Mouse (Mus musculus) intestine, embryonic 16.5 days (tissue): ENCODE results near the gene C77080. TPM values are rescaled to one million over a fixed set of nuclear protein-coding genes. Genes with fewer than 3 reads are reported as not detected.

Source experiments
- ATAC-seq: fragments of 200-750 bp; cut with Nextera tagmentation; 2 replicates; pipeline ENCODE4 v1.8.0; 2017; ENCODE audit warnings: moderate TSS enrichment, moderate library complexity
- H3K27ac ChIP-seq: fragments of 300-500 bp; sonication (generic); 2 replicates; pipeline ENCODE4 v1.5.1; 2014; ENCODE audit warnings: mild to moderate bottlenecking, low read length
- H3K27me3 ChIP-seq: fragments of 300-500 bp; sonication (generic); replicated peaks from 2 replicates; pipeline ENCODE4 v1.6.1; 2014; ENCODE audit warnings: low read length, control low read depth, mixed read lengths; ENCODE audit not compliant: control insufficient read depth, insufficient read depth
- H3K36me3 ChIP-seq: fragments of 300-500 bp; sonication (generic); 2 replicates; pipeline ENCODE4 v1.6.1; 2014; ENCODE audit warnings: low read length, control low read depth; ENCODE audit not compliant: control insufficient read depth, insufficient read depth
- H3K4me1 ChIP-seq: fragments of 300-500 bp; sonication (generic); 2 replicates; pipeline ENCODE4 v1.6.1; 2014; ENCODE audit warnings: low read length, control low read depth, mixed read lengths; ENCODE audit not compliant: control insufficient read depth, insufficient read depth
- H3K4me2 ChIP-seq: fragments of 300-500 bp; sonication (generic); 2 replicates; pipeline ENCODE4 v1.6.1; 2014; ENCODE audit warnings: low read depth, low read length, control low read depth
- H3K4me3 ChIP-seq: fragments of 300-500 bp; sonication (generic); 2 replicates; pipeline ENCODE4 v1.5.1; 2014; ENCODE audit warnings: mild to moderate bottlenecking, low read length
- H3K9ac ChIP-seq: fragments of 300-500 bp; sonication (generic); 2 replicates; pipeline ENCODE4 v1.6.1; 2014; ENCODE audit warnings: low read depth, low read length
- H3K9me3 ChIP-seq: fragments of 300-500 bp; sonication (generic); 2 replicates; pipeline ENCODE4 v1.6.1; 2016; ENCODE audit warnings: low read length, control low read depth; ENCODE audit not compliant: control insufficient read depth
- WGBS: fragments of 180-500 bp; shearing (Covaris S2); extraction: QIAGEN DNeasy Blood & Tissue Kit; methylation state at CpG from one replicate; pipeline ENCODE4 v1.1.7; 2014; 5-methylcytosine and 5-hydroxymethylcytosine counted together
- polyA plus RNA-seq: library from polyadenylated mRNA; unstranded; fragments of >200 nt; fragmentation: Nextera tagmentation; extraction: Ambion mirVana; gene quantifications from 2 replicates; pipeline ENCODE4 v1.2.1, GENCODE M21; 2015

Gene C77080
- polyA plus RNA-seq, 1 experiment from 2014 or later = 6.5 TPM

- Histone ChIP-seq H3K9ac (peak overlapping the region; percentile 8; the same call in 1 of the 2 replicates), H3K36me3 (no peaks in the 10 kb centered on the region), H3K4me2 (no peak overlapping the region), H3K27ac (peak overlapping the region; percentile 90), H3K4me3 (no peak overlapping the region), H3K27me3 (no peaks in the 10 kb centered on the region), H3K9me3 (no peaks in the 10 kb centered on the region), H3K4me1 (peaks cover 72% of the 10 kb centered on the region)
- 67% methylated on average over 3 of the region's 3 CpGs for WGBS
- ATAC-seq = no peak
Measured at GRCm38 (mm10) chr4:129235147-129235546, 26.1 kb downstream of the C77080 start.

- Histone ChIP-seq H3K36me3 (no peaks in the 10 kb centered on the region), H3K27ac (peak overlapping the region; percentile 90), H3K4me3 (no peak overlapping the region), H3K4me1 (peaks cover 68% of the 10 kb centered on the region), H3K27me3 (no peaks in the 10 kb centered on the region), H3K4me2 (no peak overlapping the region), H3K9me3 (no peaks in the 10 kb centered on the region), H3K9ac (0 out of 2 replicates have a peak overlapping the region, but pooled peaks have one; percentile 14)
- WGBS = 40% methylated on average over 7 of the region's 7 CpGs
- ATAC-seq = peak; percentile 36
Measured at GRCm38 (mm10) chr4:129234488-129234887, 26.7 kb downstream of the C77080 start.

GRCm38 (mm10) chr4:129232561-129233360, 28.4 kb downstream of the C77080 start:
- 57% methylated on average over 9 of the region's 9 CpGs for WGBS
- peak overlapping the region; percentile 93 for H3K27ac ChIP-seq
- ATAC-seq = peak; percentile 9

DNA sequence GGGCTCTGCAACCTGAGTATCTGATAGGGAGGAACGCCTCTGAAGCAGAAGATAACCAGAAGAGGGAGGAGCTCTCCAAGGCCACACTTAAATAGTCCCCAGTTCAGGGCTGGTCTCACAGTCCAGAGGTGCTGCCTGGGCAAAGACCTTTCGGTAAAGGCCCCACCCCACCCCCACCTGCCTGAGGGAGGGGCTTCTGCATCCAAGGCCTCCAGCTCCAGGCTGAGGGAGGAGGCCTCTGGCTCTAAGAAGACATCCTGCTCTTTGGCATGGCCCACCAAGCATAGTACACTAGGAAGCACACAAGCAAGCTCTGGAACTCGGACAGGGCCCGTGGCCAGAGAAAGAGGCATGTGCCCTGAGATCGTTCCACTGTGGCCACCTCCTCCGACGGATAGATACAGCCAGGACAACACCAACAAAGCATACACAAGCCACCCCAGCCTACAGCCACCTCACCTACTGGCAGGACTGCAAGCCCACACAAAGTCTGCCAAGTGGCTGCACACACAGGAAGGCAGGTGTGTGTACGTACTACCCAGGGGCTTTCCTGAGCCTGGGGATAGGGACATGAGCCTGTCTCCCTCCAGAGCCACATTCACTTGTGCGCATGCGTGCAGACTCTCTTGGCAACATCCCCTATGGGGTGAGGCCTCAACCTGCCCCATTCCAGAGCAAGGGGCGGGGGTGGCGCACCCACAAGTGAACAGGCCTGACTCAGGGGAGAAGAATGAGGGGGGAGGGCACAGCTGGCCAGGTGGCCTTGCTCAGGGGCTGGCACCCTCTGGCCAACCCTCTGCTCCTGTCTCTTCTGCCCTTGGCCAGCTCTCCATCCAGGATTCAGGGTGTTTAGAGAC, 29.4 kb downstream of the C77080 start:
- Histone ChIP-seq H3K27me3 (no peaks in the 10 kb centered on the region), H3K4me1 (peaks cover 64% of the 10 kb centered on the region), H3K27ac (peak overlapping the region; percentile 93), H3K4me3 (peak overlapping the region; percentile 24), H3K4me2 (peak overlapping the region; percentile 42), H3K9ac (peak overlapping the region; percentile 41), H3K9me3 (no peaks in the 10 kb centered on the region), H3K36me3 (no peaks in the 10 kb centered on the region)
- 42% methylated on average over 12 of the region's 12 CpGs for WGBS
- peak; percentile 75 for ATAC-seq

More at GRCm38 (mm10) chr4:129232561-129233360, 28.4 kb downstream of the C77080 start:
- Histone ChIP-seq H3K36me3 (no peaks in the 10 kb centered on the region), H3K4me3 (no peak overlapping the region), H3K4me1 (peaks cover 64% of the 10 kb centered on the region), H3K27me3 (no peaks in the 10 kb centered on the region), H3K4me2 (peak overlapping the region; percentile 42), H3K9ac (peak overlapping the region; percentile 41), H3K9me3 (no peaks in the 10 kb centered on the region)

DNA sequence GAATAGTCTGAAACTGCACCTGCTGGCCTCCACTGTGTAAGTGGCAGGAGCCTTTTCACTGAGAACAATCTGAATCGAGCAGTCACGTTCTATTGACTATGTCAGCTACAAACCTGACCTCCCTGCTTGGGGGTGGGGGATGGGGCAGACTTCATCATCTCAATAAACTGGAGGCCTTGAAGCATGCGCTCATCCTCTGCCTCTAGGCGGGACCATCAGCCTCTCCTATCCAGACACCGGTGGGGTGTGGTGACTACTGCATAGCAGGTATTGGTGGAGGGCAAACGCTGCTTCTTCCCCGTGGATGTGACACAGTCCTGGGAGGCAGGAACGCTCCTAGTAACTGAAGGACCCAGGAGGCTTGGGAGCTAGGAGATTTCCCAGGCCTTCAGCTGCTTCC, 30.3 kb downstream of the C77080 start:
- Histone ChIP-seq H3K9ac (0 out of 2 replicates have a peak overlapping the region, but pooled peaks have one; percentile 29), H3K27ac (peak overlapping the region; percentile 93), H3K36me3 (no peaks in the 10 kb centered on the region), H3K27me3 (no peaks in the 10 kb centered on the region), H3K4me2 (peak overlapping the region; percentile 42; the same call in 1 of the 2 replicates), H3K4me1 (peaks cover 69% of the 10 kb centered on the region), H3K9me3 (no peaks in the 10 kb centered on the region), H3K4me3 (no peak overlapping the region)
- peak; percentile 39 for ATAC-seq
- 49% methylated on average over 8 of the region's 8 CpGs for WGBS

DNA sequence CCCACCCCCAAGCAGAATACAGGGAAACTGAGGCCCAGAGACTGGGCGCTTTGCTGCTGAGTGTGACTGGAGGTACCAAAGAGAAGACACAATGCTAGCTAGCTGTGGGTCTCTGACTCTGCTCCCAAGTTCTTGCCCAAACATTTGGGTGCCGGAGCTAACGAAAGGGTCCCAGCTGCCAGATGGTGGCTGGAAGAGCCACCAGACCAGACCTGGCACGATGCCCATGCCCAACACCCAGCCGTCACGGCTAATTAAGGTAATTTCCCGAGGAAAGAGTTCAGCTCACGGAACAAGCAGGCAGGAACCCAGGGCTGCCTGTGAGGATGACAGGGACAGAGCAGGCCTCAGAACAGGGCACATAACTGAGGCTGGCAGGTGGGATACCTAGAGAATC, 33.2 kb downstream of the C77080 start:
- no peak for ATAC-seq
- Histone ChIP-seq H3K36me3 (peaks cover 5% of the 10 kb centered on the region; the same call in 1 of the 2 replicates), H3K4me2 (peak overlapping the region; percentile 29), H3K27me3 (no peaks in the 10 kb centered on the region), H3K9ac (peak overlapping the region; percentile 41; the same call in 1 of the 2 replicates), H3K27ac (peak overlapping the region; percentile 31; the same call in 1 of the 2 replicates), H3K9me3 (no peaks in the 10 kb centered on the region), H3K4me3 (0 out of 2 replicates have a peak overlapping the region, but pooled peaks have one; percentile 20), H3K4me1 (peaks cover 48% of the 10 kb centered on the region)
- WGBS = 33% methylated on average over 8 of the region's 8 CpGs

DNA sequence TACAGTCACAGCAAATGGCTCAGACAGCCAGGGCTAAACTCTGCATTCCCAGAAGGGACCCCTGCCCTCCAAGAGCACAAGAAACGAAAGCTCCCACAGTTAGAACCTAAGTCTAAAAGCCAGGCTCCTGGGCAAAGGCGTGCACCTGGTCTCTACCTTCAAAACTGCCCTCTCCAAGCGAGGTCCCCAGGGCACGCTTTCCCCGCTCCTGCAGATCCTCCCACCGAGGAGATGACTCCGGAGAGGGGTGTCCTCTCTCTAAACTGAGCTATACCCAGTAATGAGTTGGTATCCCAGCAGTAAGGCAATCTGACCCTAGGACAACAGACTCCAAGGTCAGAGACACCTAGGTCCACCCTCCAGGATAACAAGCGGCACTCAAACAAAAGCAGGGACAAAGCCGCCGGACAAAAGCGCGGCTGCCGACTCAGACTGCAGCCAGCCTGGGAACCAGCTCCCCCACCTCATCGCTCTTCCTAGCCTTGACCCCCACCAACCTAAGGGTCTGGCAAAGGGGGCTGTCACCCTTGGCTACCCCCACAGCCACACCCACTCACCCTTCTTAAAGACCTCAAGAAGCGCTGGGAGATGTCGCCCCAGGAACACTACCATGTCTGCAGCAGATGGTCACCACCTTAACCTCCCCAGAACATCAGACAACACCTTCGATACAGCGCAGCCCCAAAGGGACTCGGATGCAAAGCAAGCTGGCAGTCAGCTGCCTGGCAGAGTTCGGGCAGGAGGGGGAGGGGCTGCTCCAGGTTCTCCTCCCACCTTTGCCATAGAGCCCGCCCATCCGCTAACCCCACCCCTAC, 33.8 kb downstream of the C77080 start:
- ATAC-seq = no peak
- peak overlapping the region; percentile 29 for H3K4me2 ChIP-seq
- WGBS = 12% methylated on average over 22 of the region's 22 CpGs
- peak overlapping the region; percentile 41 for H3K9ac ChIP-seq
- peaks cover 44% of the 10 kb centered on the region for H3K4me1 ChIP-seq
- H3K36me3 ChIP-seq = peaks cover 8% of the 10 kb centered on the region; the same call in 1 of the 2 replicates
- H3K9me3 ChIP-seq = no peaks in the 10 kb centered on the region
- H3K27ac ChIP-seq = peak overlapping the region; percentile 31
- H3K27me3 ChIP-seq = no peaks in the 10 kb centered on the region
- H3K4me3 ChIP-seq = peak overlapping the region; percentile 20

DNA sequence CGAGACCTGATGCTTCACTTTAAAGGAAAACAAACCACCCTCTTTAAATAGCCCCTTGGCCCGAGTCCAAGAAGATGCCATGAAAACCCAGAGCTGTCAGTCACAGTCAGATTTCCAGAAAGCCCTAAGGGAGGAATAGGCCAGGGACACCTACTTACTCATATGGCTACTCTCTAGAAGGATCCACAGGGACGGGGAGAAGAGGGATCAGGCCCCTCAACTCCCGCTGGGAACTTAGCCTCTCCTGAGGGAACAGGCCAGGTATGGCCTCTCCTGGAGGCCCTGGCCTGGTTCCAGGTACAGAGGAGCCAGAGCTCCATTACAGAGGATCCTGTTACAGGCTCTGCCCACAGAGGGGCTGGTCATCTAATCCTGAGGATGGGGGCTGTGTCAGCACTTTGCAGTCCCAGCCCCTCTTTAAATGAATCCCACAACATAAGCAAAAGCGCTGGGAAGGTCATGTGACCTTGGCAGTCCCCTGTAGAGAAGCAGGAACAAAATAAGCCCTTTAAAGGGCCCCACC, 34.7 kb downstream of the C77080 start:
- H3K4me1 ChIP-seq = peaks cover 37% of the 10 kb centered on the region
- peak overlapping the region; percentile 21; the same call in 1 of the 2 replicates for H3K9ac ChIP-seq
- H3K4me3 ChIP-seq = peak overlapping the region; percentile 20; the same call in 1 of the 2 replicates
- H3K4me2 ChIP-seq = peak overlapping the region; percentile 29
- WGBS = 22% methylated on average over 5 of the region's 5 CpGs
- H3K9me3 ChIP-seq = no peaks in the 10 kb centered on the region
- H3K27ac ChIP-seq = peak overlapping the region; percentile 31
- H3K27me3 ChIP-seq = no peaks in the 10 kb centered on the region
- peaks cover 8% of the 10 kb centered on the region; the same call in 1 of the 2 replicates for H3K36me3 ChIP-seq
- no peak for ATAC-seq
